In the genomic region with DNA sequence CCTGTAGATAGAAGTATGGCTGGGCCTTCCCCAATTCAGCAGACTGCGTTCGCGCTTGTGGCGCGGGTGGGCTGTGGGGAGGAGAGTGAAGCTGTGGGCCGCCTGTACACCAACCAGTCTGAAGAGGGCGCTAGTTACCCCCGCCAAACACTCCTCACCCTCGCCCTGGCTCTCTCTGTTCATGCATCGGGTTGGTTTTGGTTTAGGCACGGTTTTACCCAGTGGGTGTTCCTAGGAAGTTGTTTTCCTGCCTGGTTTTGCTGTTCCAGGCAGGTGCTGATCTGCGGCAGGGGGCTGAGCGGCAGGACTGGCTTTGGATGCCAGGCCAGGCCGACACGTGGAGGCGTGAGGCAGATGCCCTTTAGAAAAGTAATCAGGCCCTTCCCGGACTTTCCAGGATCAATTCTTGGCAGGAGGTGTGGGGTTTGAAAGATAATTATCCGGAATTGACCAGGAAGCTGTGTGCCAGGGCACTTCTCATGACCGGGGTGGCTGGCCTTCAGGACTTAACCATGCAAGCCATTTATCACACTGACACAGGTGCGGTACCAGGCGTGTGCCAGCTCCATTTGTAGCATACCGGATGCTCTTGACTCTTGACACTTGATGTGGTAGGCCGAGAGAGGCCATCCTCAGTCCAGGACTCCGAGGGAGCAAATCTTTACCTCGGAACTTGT, we compare ENCODE assay signal across 8 mouse cellular contexts. TPM values are rescaled to one million over a fixed set of nuclear protein-coding genes. Genes with fewer than 3 reads are reported as not detected.
DNase-seq lines count a peak whose midpoint lies in the region; ATAC-seq and TF ChIP-seq lines count a peak whose summit lies in the region.

No protein-coding gene starts in this region.

- WGBS in embryonic facial prominence, embryonic 10.5 days, result 20% methylated on average over 25 of the region's 25 CpGs
- 20% methylated on average over 25 of the region's 25 CpGs for WGBS in hindbrain, embryonic 12.5 days
- WGBS in liver, embryonic 16.5 days (ENCODE audit: insufficient replicate concordance), result 8% methylated on average over 25 of the region's 25 CpGs

- peak; percentile 86 for TF ChIP-seq CTCF in E14TG2a.4 (conservative IDR thresholded peaks at IDR 0.05; ENCODE audit: low read length)

- H3K4me1 ChIP-seq in E14TG2a.4 (replicated peaks; ENCODE audit: low read depth, low read length), result peaks cover 76% of the 10 kb centered on the region
- H3K4me1 ChIP-seq in embryonic facial prominence, embryonic 10.5 days, result peaks cover 30% of the 10 kb centered on the region
- peaks cover 25% of the 10 kb centered on the region for H3K4me1 ChIP-seq in hindbrain, embryonic 12.5 days
- H3K4me1 ChIP-seq in liver, embryonic 16.5 days (ENCODE audit: control insufficient read depth, low read depth, low read length), result peaks cover 16% of the 10 kb centered on the region

- H3K36me3 ChIP-seq in E14TG2a.4 (ENCODE audit: insufficient read depth, low read length), result peaks cover 9% of the 10 kb centered on the region
- H3K36me3 ChIP-seq in embryonic facial prominence, embryonic 10.5 days (replicated peaks), result no peaks in the 10 kb centered on the region
- no peaks in the 10 kb centered on the region for H3K36me3 ChIP-seq in hindbrain, embryonic 12.5 days
- H3K36me3 ChIP-seq in liver, embryonic 16.5 days (ENCODE audit: control insufficient read depth, insufficient read depth), result no peaks in the 10 kb centered on the region

- peak; percentile 91 for DNase-seq in A20 (ENCODE audit: low read depth, low spot score)
- peak; percentile 49 for DNase-seq in embryonic facial prominence, embryonic 10.5 days (ENCODE audit: low spot score)
- peak; percentile 34 for DNase-seq in neural tube, embryonic 10.5 days (ENCODE audit: extremely low spot score, low spot score)
- peak; percentile 71 to 83 for DNase-seq in thymus, postnatal 10 days (ENCODE audit: low spot score in 2 of 2)
- no peak for DNase-seq in gastrocnemius, postnatal 25 days

- peak overlapping the region; percentile 80; the same call in 1 of the 2 replicates for H3K27ac ChIP-seq in embryonic facial prominence, embryonic 10.5 days (replicated peaks)
- peak overlapping the region; percentile 84 for H3K27ac ChIP-seq in hindbrain, embryonic 12.5 days
- 0 out of 2 replicates have a peak overlapping the region, but pooled peaks have one; percentile 12 for H3K27ac ChIP-seq in liver, embryonic 16.5 days (ENCODE audit: low read length)

- peak; percentile 52 for ATAC-seq in hindbrain, embryonic 12.5 days (ENCODE audit: low FRiP score)
- ATAC-seq in liver, embryonic 16.5 days (ENCODE audit: low read depth), result peak; percentile 9; the same call in 1 of the 2 replicates

- H3K27me3 ChIP-seq in E14TG2a.4 (ENCODE audit: insufficient read depth, low read length), result no peaks in the 10 kb centered on the region
- peaks cover 42% of the 10 kb centered on the region for H3K27me3 ChIP-seq in embryonic facial prominence, embryonic 10.5 days (replicated peaks; ENCODE audit: low read depth, poor library complexity, severe bottlenecking)
- H3K27me3 ChIP-seq in hindbrain, embryonic 12.5 days, result peaks cover 17% of the 10 kb centered on the region; the same call in 1 of the 2 replicates
- H3K27me3 ChIP-seq in liver, embryonic 16.5 days (ENCODE audit: control insufficient read depth, insufficient read depth, low read depth, low read length), result no peaks in the 10 kb centered on the region

- H3K9me3 ChIP-seq in E14TG2a.4 (ENCODE audit: low read length), result no peaks in the 10 kb centered on the region
- no peaks in the 10 kb centered on the region for H3K9me3 ChIP-seq in embryonic facial prominence, embryonic 10.5 days
- H3K9me3 ChIP-seq in hindbrain, embryonic 12.5 days (replicated peaks), result no peaks in the 10 kb centered on the region
- H3K9me3 ChIP-seq in liver, embryonic 16.5 days (replicated peaks; ENCODE audit: control insufficient read depth, low read length), result no peaks in the 10 kb centered on the region

- H3K9ac ChIP-seq in hindbrain, embryonic 12.5 days, result peak overlapping the region; percentile 76
- no peak overlapping the region; the same call in 1 of the 2 replicates for H3K9ac ChIP-seq in liver, embryonic 16.5 days (ENCODE audit: low read depth, low read length)

- peak overlapping the region; percentile 90 for H3K4me3 ChIP-seq in E14TG2a.4 (replicated peaks; ENCODE audit: low read length)
- H3K4me3 ChIP-seq in embryonic facial prominence, embryonic 10.5 days, result peak overlapping the region; percentile 73
- H3K4me3 ChIP-seq in hindbrain, embryonic 12.5 days, result peak overlapping the region; percentile 57
- peak overlapping the region; percentile 66 for H3K4me3 ChIP-seq in liver, embryonic 16.5 days (ENCODE audit: low read depth, low read length)

- H3K4me2 ChIP-seq in hindbrain, embryonic 12.5 days (replicated peaks), result peak overlapping the region; percentile 90
- peak overlapping the region; percentile 89 for H3K4me2 ChIP-seq in liver, embryonic 16.5 days (ENCODE audit: low read depth, low read length)

RNA-seq across cellular contexts. Expression of gene Slc37a1, which starts 8.8 kb away (rescaled TPM):
- polyA plus RNA-seq in embryonic facial prominence, embryonic 10.5 days (2016; fragmentation: Nextera tagmentation; extraction: Ambion mirVana), result 5.3 and 7.7 TPM in 2 replicates
- 15.5 and 15.8 TPM in 2 replicates for polyA plus RNA-seq in hindbrain, embryonic 12.5 days (2016; fragmentation: Nextera tagmentation; extraction: Ambion mirVana)
- polyA plus RNA-seq in liver, embryonic 16.5 days (2015; fragmentation: Nextera tagmentation; extraction: Ambion mirVana), result 2.4 and 2.5 TPM in 2 replicates
- total RNA-seq in gastrocnemius, postnatal 25 days (2021), result 1 to 10 TPM; 3.0 to 5.2 TPM

RNA-seq across cellular contexts. Expression of gene Rsph1, which starts 18.2 kb away (rescaled TPM):
- 1.8 and 2.1 TPM in 2 replicates for polyA plus RNA-seq in embryonic facial prominence, embryonic 10.5 days (2016; fragmentation: Nextera tagmentation; extraction: Ambion mirVana)
- 6.9 and 8.2 TPM in 2 replicates for polyA plus RNA-seq in hindbrain, embryonic 12.5 days (2016; fragmentation: Nextera tagmentation; extraction: Ambion mirVana)
- 0.19 and 0.20 TPM in 2 replicates for polyA plus RNA-seq in liver, embryonic 16.5 days (2015; fragmentation: Nextera tagmentation; extraction: Ambion mirVana)
- 10 to 100 TPM in 1 of 2 experiments, 1 to 10 TPM in 1; 8.0 to 10.2 TPM for total RNA-seq in gastrocnemius, postnatal 25 days (2021)

Comparison
In these comparisons a context has a peak if more than half of its experiments do, and no peak if none do; other contexts are left out.
1. H3K27ac ChIP-seq: peak in every context shown above with its lines; median percentile 84 in hindbrain, embryonic 12.5 days; 80 in embryonic facial prominence, embryonic 10.5 days; 12 in liver, embryonic 16.5 days.